Mouse (Mus musculus): Measurements from ENCODE around the gene Bcor.

GRCm38 (mm10) chrX:12151269-12151995 is 8.7 kb downstream of the Bcor start:
- TF ChIP-seq CTCF (IDR thresholded peaks at IDR 0.05; ENCODE audit: low read depth, low read length) (no peak), POLR2A (IDR thresholded peaks at IDR 0.05; ENCODE audit: extremely low read depth, insufficient read depth, low read length) (no peak)

Measured in liver, adult 2 months (tissue).